Mouse (Mus musculus) thymus, adult 2 months (tissue): ENCODE results near the gene Tango6. TPM values are rescaled to one million over a fixed set of nuclear protein-coding genes. Genes with fewer than 3 reads are reported as not detected.

Experiments
- DNase-seq: peaks from one replicate; pipeline ENCODE4 v3.0.0; 2021
- H3K27ac ChIP-seq: fragments of 200-500 bp; 2 replicates; pipeline ENCODE4 v1.5.1; 2012; ENCODE audit warnings: low read length, control low read depth; ENCODE audit not compliant: control insufficient read depth, insufficient read depth
- H3K27me3 ChIP-seq: fragments of 200-500 bp; 2 replicates; pipeline ENCODE4 v1.6.1; 2012; ENCODE audit warnings: mild to moderate bottlenecking, low read length, moderate library complexity, mixed read lengths; ENCODE audit not compliant: control insufficient read depth, insufficient read depth
- H3K36me3 ChIP-seq: fragments of 200-500 bp; 2 replicates; pipeline ENCODE4 v1.6.1; 2012; ENCODE audit warnings: mild to moderate bottlenecking, low read length, moderate library complexity; ENCODE audit not compliant: control insufficient read depth, insufficient read depth
- H3K4me1 ChIP-seq: fragments of 200-500 bp; replicated peaks from 2 replicates; pipeline ENCODE4 v1.6.1; 2012; ENCODE audit warnings: low read length; ENCODE audit not compliant: control insufficient read depth, insufficient read depth
- H3K4me3 ChIP-seq: fragments of 200-500 bp; 2 replicates; pipeline ENCODE4 v1.5.1; 2012; ENCODE audit warnings: mild to moderate bottlenecking, low read length, control low read depth, moderate library complexity; ENCODE audit not compliant: control insufficient read depth, insufficient read depth
- CTCF ChIP-seq: fragments of 200-500 bp; IDR thresholded peaks from 2 replicates; pipeline ENCODE4 v1.5.1; 2012; ENCODE audit warnings: mild to moderate bottlenecking, control low read depth, low read length, moderate library complexity, borderline replicate concordance; ENCODE audit not compliant: control insufficient read depth, poor library complexity, insufficient read depth; ENCODE audit errors: extremely low read depth
- POLR2A ChIP-seq: fragments of 200-500 bp; IDR thresholded peaks from 2 replicates; pipeline ENCODE4 v1.6.1; 2012; ENCODE audit warnings: mild to moderate bottlenecking, low read length, control low read depth, moderate library complexity; ENCODE audit not compliant: control insufficient read depth, poor library complexity, insufficient read depth; ENCODE audit errors: extremely low read depth
- WGBS: fragments of 180-500 bp; shearing (Covaris S2); methylation state at CpG from one replicate; pipeline ENCODE4 v1.1.7; 2018; 5-methylcytosine and 5-hydroxymethylcytosine counted together
- polyA plus RNA-seq: library from polyadenylated mRNA; depleted of rRNA; stranded (reverse); fragments of >200 nt; gene quantifications from 2 replicates; pipeline ENCODE4 v1.2.3, GENCODE M21; 2012; rRNA removed

Tango6 gene
- polyA plus RNA-seq, 1 experiment: 6.4 TPM

- no peaks in the 10 kb centered on the region for H3K27me3 ChIP-seq
- no peak overlapping the region for H3K27ac ChIP-seq
- 97% methylated on average over 5 of the region's 5 CpGs for WGBS
- TF ChIP-seq POLR2A (no peak), CTCF (no peak)
- H3K36me3 ChIP-seq: peaks cover 25% of the 10 kb centered on the region
- no peak for DNase-seq
- no peak overlapping the region for H3K4me3 ChIP-seq
- H3K4me1 ChIP-seq: peaks cover 4% of the 10 kb centered on the region; the same call in 1 of the 2 replicates
Measured at GRCm38 (mm10) chr8:106899473-106899872, 216.6 kb downstream of the Tango6 start.

Other genes with a start within 250 kb of the Tango6 start
- gene 6030452D12Rik, start 182.5 kb upstream of the Tango6 start, polyA plus RNA-seq: not detected in 2 replicates
- gene Cdh3, start 172.2 kb upstream of the Tango6 start, polyA plus RNA-seq: 8.0 and 8.2 TPM in 2 replicates
- 69.5 and 76.2 TPM in 2 replicates for gene Gm10073, start 109.6 kb upstream of the Tango6 start, polyA plus RNA-seq
- gene Cdh1, start 79.7 kb upstream of the Tango6 start, polyA plus RNA-seq: 23.5 TPM in 2 replicates
- gene Has3, start 187.2 kb downstream of the Tango6 start, polyA plus RNA-seq: 1.4 and 2.0 TPM in 2 replicates
- 35.8 and 36.6 TPM in 2 replicates for gene Utp4, start 210.6 kb downstream of the Tango6 start, polyA plus RNA-seq